Mouse (Mus musculus): ENCODE data around the gene Arhgef3. TPM values are rescaled to one million over a fixed set of nuclear protein-coding genes. Genes with fewer than 3 reads are reported as not detected.

The Arhgef3 gene
- total and polyA plus RNA-seq, 2 experiments from 2014 or later: 16.8 to 19.8 TPM

GRCm38 (mm10) chr14:27428973-27429711 lies 314.4 kb downstream of the Arhgef3 start:
- Histone ChIP-seq H3K9ac (replicated peaks; ENCODE audit: low read length) (peak overlapping the region; percentile 99), H3K27ac (peak overlapping the region; percentile 100), H3K27me3 (ENCODE audit: insufficient read depth, low read length) (no peaks in the 10 kb centered on the region), H3K4me2 (ENCODE audit: low read depth, low read length) (peak overlapping the region; percentile 89), H3K4me3 (ENCODE audit: low read length) (peak overlapping the region; percentile 63), H3K4me1 (ENCODE audit: insufficient read depth, low read length) (no peaks in the 10 kb centered on the region), H3K9me3 (ENCODE audit: low read length) (no peaks in the 10 kb centered on the region), H3K36me3 (ENCODE audit: insufficient read depth, low read length) (no peaks in the 10 kb centered on the region)
- peak; percentile 88 for ATAC-seq
- DNase-seq (ENCODE audit: low spot score): peak; percentile 91
- under 1% methylated on average over 65 of the region's 78 CpGs for WGBS
- no peak for TF ChIP-seq CTCF (IDR thresholded peaks at IDR 0.05; ENCODE audit: low read depth)

GRCm38 (mm10) chr14:27430280-27430679 lies 315.6 kb downstream of the Arhgef3 start:
- Histone ChIP-seq H3K9me3 (ENCODE audit: low read length) (no peaks in the 10 kb centered on the region), H3K4me2 (ENCODE audit: low read depth, low read length) (peak overlapping the region; percentile 89), H3K4me1 (ENCODE audit: insufficient read depth, low read length) (no peaks in the 10 kb centered on the region), H3K9ac (replicated peaks; ENCODE audit: low read length) (no peak overlapping the region), H3K27me3 (ENCODE audit: insufficient read depth, low read length) (no peaks in the 10 kb centered on the region), H3K27ac (no peak overlapping the region), H3K4me3 (ENCODE audit: low read length) (no peak overlapping the region; the same call in 1 of the 2 replicates), H3K36me3 (ENCODE audit: insufficient read depth, low read length) (no peaks in the 10 kb centered on the region)
- no peak for DNase-seq (ENCODE audit: low spot score)
- no peak for TF ChIP-seq CTCF (IDR thresholded peaks at IDR 0.05; ENCODE audit: low read depth)
- WGBS: 92% methylated on average over 4 of the region's 4 CpGs
- no peak for ATAC-seq

DNA sequence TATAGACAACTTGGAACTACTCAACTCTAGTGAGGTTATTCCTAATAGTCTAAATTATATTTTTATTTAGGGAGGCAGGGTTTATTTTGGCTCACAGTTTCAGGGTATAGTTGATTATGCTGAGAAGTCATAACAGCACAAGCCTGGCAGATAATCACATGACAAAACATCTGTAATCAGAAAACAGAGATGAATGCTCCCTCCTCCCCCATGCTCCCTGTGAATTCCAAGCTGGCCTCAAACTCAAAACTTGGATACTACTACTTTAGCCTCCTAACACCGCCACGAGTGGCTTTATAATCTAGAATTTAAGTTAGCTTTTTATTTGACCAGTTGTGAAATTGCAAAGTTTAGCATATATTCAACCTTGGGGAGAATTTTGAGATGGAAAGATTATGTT lies 317.4 kb downstream of the Arhgef3 start:
- Histone ChIP-seq H3K36me3 (ENCODE audit: insufficient read depth, low read length) (no peaks in the 10 kb centered on the region), H3K27ac (no peak overlapping the region), H3K4me3 (ENCODE audit: low read length) (no peak overlapping the region), H3K4me1 (ENCODE audit: insufficient read depth, low read length) (no peaks in the 10 kb centered on the region), H3K9ac (replicated peaks; ENCODE audit: low read length) (no peak overlapping the region), H3K9me3 (ENCODE audit: low read length) (no peaks in the 10 kb centered on the region), H3K4me2 (ENCODE audit: low read depth, low read length) (no peak overlapping the region), H3K27me3 (ENCODE audit: insufficient read depth, low read length) (no peaks in the 10 kb centered on the region)
- DNase-seq (ENCODE audit: low spot score) (no peak), ATAC-seq (no peak)
- 97% methylated on average over 2 of the region's 2 CpGs for WGBS
- TF ChIP-seq CTCF (IDR thresholded peaks at IDR 0.05; ENCODE audit: low read depth): no peak

DNA sequence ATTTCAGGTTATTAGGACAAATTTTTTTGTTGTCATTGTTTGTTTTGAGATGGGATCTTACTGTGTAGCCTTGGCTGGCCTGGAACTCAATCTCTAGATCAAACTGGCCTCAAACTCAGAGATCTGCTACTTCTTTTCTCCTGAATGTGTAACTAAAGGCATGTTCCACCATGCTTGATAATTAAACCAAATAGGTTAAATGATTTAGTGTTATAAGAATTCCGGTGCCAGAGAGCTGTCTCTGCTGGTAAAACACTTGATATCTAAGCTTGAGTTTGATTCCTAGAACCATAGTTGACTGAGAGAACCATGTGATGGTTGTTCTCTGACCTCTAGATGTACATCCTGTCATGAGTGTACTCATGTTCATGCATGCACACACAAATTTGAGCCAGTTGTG lies 321.4 kb downstream of the Arhgef3 start:
- ATAC-seq: no peak

DNA sequence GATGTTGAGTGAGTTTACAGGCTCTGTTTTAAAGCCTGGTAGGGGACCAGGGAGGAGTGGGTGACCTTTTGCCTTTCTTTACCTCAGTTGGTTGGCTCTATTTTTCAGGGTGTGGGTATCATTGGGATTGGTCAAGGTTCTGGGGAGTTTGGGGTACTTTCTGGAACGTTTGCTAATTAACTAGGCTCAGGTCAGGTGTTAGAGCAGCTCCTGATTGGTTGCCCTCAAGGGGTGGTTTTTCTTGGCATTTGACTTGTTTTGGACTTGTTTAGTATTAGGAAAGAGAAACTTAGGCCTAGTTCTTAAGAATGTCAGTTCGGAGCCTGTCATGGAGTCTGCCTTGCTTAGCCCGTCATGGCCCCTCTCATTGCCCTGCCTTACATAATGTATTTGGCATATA lies 322.1 kb downstream of the Arhgef3 start:
- ATAC-seq (no peak), DNase-seq (ENCODE audit: low spot score) (no peak)
- Histone ChIP-seq H3K9ac (replicated peaks; ENCODE audit: low read length) (no peak overlapping the region), H3K27me3 (ENCODE audit: insufficient read depth, low read length) (no peaks in the 10 kb centered on the region), H3K4me1 (ENCODE audit: insufficient read depth, low read length) (no peaks in the 10 kb centered on the region), H3K4me2 (ENCODE audit: low read depth, low read length) (no peak overlapping the region), H3K36me3 (ENCODE audit: insufficient read depth, low read length) (peaks cover under 1% of the 10 kb centered on the region; the same call in 1 of the 2 replicates), H3K9me3 (ENCODE audit: low read length) (no peaks in the 10 kb centered on the region), H3K4me3 (ENCODE audit: low read length) (no peak overlapping the region), H3K27ac (no peak overlapping the region)
- WGBS: 91% methylated on average over 3 of the region's 3 CpGs
- no peak for TF ChIP-seq CTCF (IDR thresholded peaks at IDR 0.05; ENCODE audit: low read depth)

More for the DNA sequence above, 321.4 kb downstream of the Arhgef3 start:
- Histone ChIP-seq H3K9ac (replicated peaks; ENCODE audit: low read length) (no peak overlapping the region), H3K4me2 (ENCODE audit: low read depth, low read length) (no peak overlapping the region), H3K4me3 (ENCODE audit: low read length) (no peak overlapping the region), H3K27me3 (ENCODE audit: insufficient read depth, low read length) (no peaks in the 10 kb centered on the region), H3K4me1 (ENCODE audit: insufficient read depth, low read length) (no peaks in the 10 kb centered on the region), H3K36me3 (ENCODE audit: insufficient read depth, low read length) (no peaks in the 10 kb centered on the region), H3K9me3 (ENCODE audit: low read length) (no peaks in the 10 kb centered on the region), H3K27ac (no peak overlapping the region)
- no peak for DNase-seq (ENCODE audit: low spot score)
- WGBS: 95% methylated on average over 1 of the region's 1 CpGs
- TF ChIP-seq CTCF (IDR thresholded peaks at IDR 0.05; ENCODE audit: low read depth): no peak

- H3K9me3 ChIP-seq (ENCODE audit: low read length): no peaks in the 10 kb centered on the region
- H3K4me3 ChIP-seq (ENCODE audit: low read length): no peak overlapping the region
- peaks cover 7% of the 10 kb centered on the region for H3K36me3 ChIP-seq (ENCODE audit: insufficient read depth, low read length)
- peak; percentile 17 for DNase-seq (ENCODE audit: low spot score)
- H3K4me2 ChIP-seq (ENCODE audit: low read depth, low read length): no peak overlapping the region
- ATAC-seq: no peak
- H3K9ac ChIP-seq (replicated peaks; ENCODE audit: low read length): no peak overlapping the region
- no peak overlapping the region for H3K27ac ChIP-seq
- TF ChIP-seq CTCF (IDR thresholded peaks at IDR 0.05; ENCODE audit: low read depth): peak; percentile 45
- no peaks in the 10 kb centered on the region for H3K27me3 ChIP-seq (ENCODE audit: insufficient read depth, low read length)
- H3K4me1 ChIP-seq (ENCODE audit: insufficient read depth, low read length): no peaks in the 10 kb centered on the region
Measured at GRCm38 (mm10) chr14:27440921-27441320, 326.2 kb downstream of the Arhgef3 start.

DNA sequence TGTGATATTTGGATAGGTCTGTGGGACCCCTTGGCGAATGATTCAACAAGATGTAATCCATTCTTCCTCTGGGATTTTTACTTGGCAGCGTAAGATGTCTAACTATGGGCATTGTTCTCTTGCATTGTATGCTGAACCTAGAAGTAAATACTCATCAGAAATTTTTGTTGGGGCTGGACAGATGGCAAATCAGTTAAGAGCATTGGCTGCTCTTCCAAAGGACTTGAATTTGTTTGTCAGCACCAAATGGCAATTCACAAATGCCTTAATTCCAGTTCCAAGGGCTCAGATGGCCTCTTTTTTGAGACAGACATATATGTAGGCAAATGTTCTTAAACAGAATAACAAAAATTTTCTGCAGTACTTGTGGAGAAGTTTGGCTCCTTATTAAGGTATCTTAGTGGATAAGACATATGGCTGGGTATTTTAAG lies 330.2 kb downstream of the Arhgef3 start:
- Histone ChIP-seq H3K27ac (no peak overlapping the region), H3K4me2 (ENCODE audit: low read depth, low read length) (no peak overlapping the region), H3K36me3 (ENCODE audit: insufficient read depth, low read length) (peaks cover 10% of the 10 kb centered on the region), H3K4me3 (ENCODE audit: low read length) (no peak overlapping the region), H3K9ac (replicated peaks; ENCODE audit: low read length) (no peak overlapping the region), H3K27me3 (ENCODE audit: insufficient read depth, low read length) (no peaks in the 10 kb centered on the region), H3K4me1 (ENCODE audit: insufficient read depth, low read length) (no peaks in the 10 kb centered on the region), H3K9me3 (ENCODE audit: low read length) (no peaks in the 10 kb centered on the region)
- no peak for TF ChIP-seq CTCF (IDR thresholded peaks at IDR 0.05; ENCODE audit: low read depth)
- ATAC-seq: no peak
- DNase-seq (ENCODE audit: low spot score): no peak
- 68% methylated on average over 2 of the region's 2 CpGs for WGBS

All from hindbrain, postnatal 0 days (tissue).